In genomic region chr4:137282584-137283406, GRCm38 (mm10) we compare ENCODE assay signal across 10 mouse cellular contexts. TPM values are rescaled to one million over a fixed set of nuclear protein-coding genes. Genes with fewer than 3 reads are reported as not detected.
DNase-seq lines count a peak whose midpoint lies in the region; ATAC-seq and TF ChIP-seq lines count a peak whose summit lies in the region.
"Had no signal": no experiment of that assay in that cellular context is flagged by ENCODE, and none has a peak within 500 bp of the region (broad histone marks: within the 10 kb centered on the region; RNA-seq: fewer than 3 reads in every experiment).

No protein-coding gene starts in this region.

- no peak for TF ChIP-seq EP300 in stomach, postnatal 0 days (optimal IDR thresholded peaks at IDR 0.05)

- peaks cover 69% of the 10 kb centered on the region for H3K27me3 ChIP-seq in heart, embryonic 11.5 days (ENCODE audit: control insufficient read depth, insufficient read depth, low read length)
- peaks cover 5% of the 10 kb centered on the region; the same call in 1 of the 2 replicates for H3K27me3 ChIP-seq in stomach, postnatal 0 days (ENCODE audit: control insufficient read depth, insufficient read depth, low read length)

- H3K4me3 ChIP-seq in heart, embryonic 11.5 days (ENCODE audit: low read depth, low read length), result no peak overlapping the region
- no peak overlapping the region for H3K4me3 ChIP-seq in stomach, postnatal 0 days (ENCODE audit: low read depth, low read length)
- H3K4me3 ChIP-seq: heart, adult 2 months had no signal

- no peaks in the 10 kb centered on the region for H3K36me3 ChIP-seq in heart, embryonic 11.5 days (ENCODE audit: control insufficient read depth, insufficient read depth, low read length)
- H3K36me3 ChIP-seq in stomach, postnatal 0 days (ENCODE audit: control insufficient read depth, insufficient read depth, low read length), result no peaks in the 10 kb centered on the region

- no peak for DNase-seq in heart, adult 8-10 months (ENCODE audit: low spot score)
- peak; percentile 59 for DNase-seq in ovary, postnatal 36 days (ENCODE audit: low spot score)
- no peak for DNase-seq in ovary, postnatal 14 days (ENCODE audit: low spot score)
- DNase-seq in fat pad, adult 2 months (ENCODE audit: extremely low read depth, low read depth, low spot score), result peak; percentile 68
- peak; percentile 35 for DNase-seq in stomach, postnatal 0 days (ENCODE audit: low spot score)
- DNase-seq in frontal cortex, postnatal 36 days (ENCODE audit: low spot score in 2 of 2), result no peak
- no peak for DNase-seq in gastrocnemius, postnatal 14 days

- H3K4me2 ChIP-seq in heart, embryonic 11.5 days, result peak overlapping the region; percentile 36
- H3K4me2 ChIP-seq in stomach, postnatal 0 days (replicated peaks; ENCODE audit: low read depth), result peak overlapping the region; percentile 35

- no peak for ATAC-seq in heart, embryonic 11.5 days (replicated peaks; ENCODE audit: insufficient number of reproducible peaks, low FRiP score, low TSS enrichment)
- peak; percentile 10; the same call in 1 of the 2 replicates for ATAC-seq in stomach, postnatal 0 days (ENCODE audit: low FRiP score, low TSS enrichment)

- TF ChIP-seq CTCF in stomach, postnatal 0 days (IDR thresholded peaks at IDR 0.05; ENCODE audit: low read depth), result 0 out of 2 replicates have a peak, but pooled peaks have one; percentile 13

- no peaks in the 10 kb centered on the region for H3K9me3 ChIP-seq in heart, embryonic 11.5 days (replicated peaks; ENCODE audit: control insufficient read depth, low read length)
- H3K9me3 ChIP-seq in stomach, postnatal 0 days (ENCODE audit: control insufficient read depth, low read length), result no peaks in the 10 kb centered on the region

- no peak overlapping the region for H3K27ac ChIP-seq in heart, embryonic 11.5 days (ENCODE audit: low read depth, low read length)
- peak overlapping the region; percentile 77 for H3K27ac ChIP-seq in stomach, postnatal 0 days (replicated peaks)
- H3K27ac ChIP-seq: heart, adult 2 months had no signal

- intact Hi-C loops in gastrocnemius, postnatal 14 days (cut with DNase I; ENCODE audit: low total_unique reads), result loop anchor here (5.0 kb wide), 1 partner anchor 115 kb away; no protein-coding TSS in a partner anchor

- WGBS in heart, embryonic 11.5 days (ENCODE audit: insufficient replicate concordance), result 9% methylated on average over 16 of the region's 17 CpGs
- 7% methylated on average over 17 of the region's 17 CpGs for WGBS in stomach, postnatal 0 days

- H3K9ac ChIP-seq in heart, embryonic 11.5 days (ENCODE audit: low read depth, low read length), result no peak overlapping the region
- H3K9ac ChIP-seq in stomach, postnatal 0 days (ENCODE audit: low read length), result 0 out of 2 replicates have a peak overlapping the region, but pooled peaks have one; percentile 8

- peaks cover 15% of the 10 kb centered on the region for H3K4me1 ChIP-seq in heart, embryonic 11.5 days (ENCODE audit: control insufficient read depth, insufficient read depth, low read length)
- peaks cover 3% of the 10 kb centered on the region; the same call in 1 of the 2 replicates for H3K4me1 ChIP-seq in stomach, postnatal 0 days (replicated peaks; ENCODE audit: control insufficient read depth, insufficient read depth)

RNA-seq across cellular contexts. Expression of gene Wnt4, which starts 5.5 kb away (rescaled TPM):
- polyA plus RNA-seq in heart, embryonic 11.5 days (2014; fragmentation: Nextera tagmentation; extraction: Ambion mirVana), result 2.2 and 2.9 TPM in 2 replicates
- total RNA-seq in heart, adult 8-10 months (2022), result under 1 TPM; 0.09 to 0.25 (median 0.15) TPM
- 45.3 and 59.7 TPM in 2 replicates for polyA plus RNA-seq in stomach, postnatal 0 days (2015; fragmentation: Nextera tagmentation; extraction: Ambion mirVana)
- total RNA-seq in gastrocnemius, postnatal 14 days (2021), result 1 to 10 TPM; 6.4 to 8.8 TPM
- total RNA-seq: CH12.LX had no signal

Comparison
In these comparisons a context has a peak if more than half of its experiments do, and no peak if none do; other contexts are left out.
1. DNase-seq: peak in ovary, postnatal 36 days (single experiment), fat pad, adult 2 months (single experiment) and stomach, postnatal 0 days (single experiment); none in heart, adult 8-10 months (single experiment), ovary, postnatal 14 days (single experiment), frontal cortex, postnatal 36 days (0 of 2) and gastrocnemius, postnatal 14 days (single experiment).
2. RNA of gene Wnt4, which starts 5.5 kb away (total RNA-seq): 6.4 to 8.8 TPM in gastrocnemius, postnatal 14 days; 0.09 to 0.25 TPM in heart, adult 8-10 months; every median in the first group is over 4 times any median in the second.